Mouse (Mus musculus): Measurements from ENCODE around the gene Gm20795. TPM values are rescaled to one million over a fixed set of nuclear protein-coding genes. Genes with fewer than 3 reads are reported as not detected.
"Not testable (repeated sequence)": the region's sequence is repeated elsewhere in the genome, so short reads cannot be mapped to it uniquely, and the experiment has no call there.

Gm20795 gene
- not detected in 2 replicates for polyA plus RNA-seq (2012; rRNA removed)

DNA sequence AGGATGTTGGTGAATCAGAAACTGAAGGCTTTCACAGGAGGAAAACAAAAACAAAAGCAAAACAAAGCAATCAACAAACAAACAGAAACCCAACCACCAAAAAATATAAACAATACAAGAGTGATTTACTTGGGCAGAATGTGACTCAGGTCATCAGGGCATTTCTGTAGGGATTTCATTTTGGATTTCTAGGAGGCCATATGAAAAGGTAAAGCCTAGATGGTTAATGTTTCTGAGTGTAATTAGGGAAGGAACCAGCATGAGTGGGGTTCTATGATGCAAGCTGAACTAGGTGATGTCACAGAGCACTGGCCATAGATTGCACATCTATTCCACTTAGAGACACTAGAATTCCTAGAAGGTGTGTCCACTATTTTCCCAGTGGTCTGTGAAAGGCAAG, at the start of gene Gm20795:
Gm20795 (plus strand) TSS at position 301 of the 400 bp plus-strand sequence.
- H3K4me1 ChIP-seq (ENCODE audit: control insufficient read depth, insufficient read depth, low read length); DNase-seq; H3K4me3 ChIP-seq (replicated peaks; ENCODE audit: insufficient read depth, low read depth, low read length): not testable (repeated sequence)

DNA sequence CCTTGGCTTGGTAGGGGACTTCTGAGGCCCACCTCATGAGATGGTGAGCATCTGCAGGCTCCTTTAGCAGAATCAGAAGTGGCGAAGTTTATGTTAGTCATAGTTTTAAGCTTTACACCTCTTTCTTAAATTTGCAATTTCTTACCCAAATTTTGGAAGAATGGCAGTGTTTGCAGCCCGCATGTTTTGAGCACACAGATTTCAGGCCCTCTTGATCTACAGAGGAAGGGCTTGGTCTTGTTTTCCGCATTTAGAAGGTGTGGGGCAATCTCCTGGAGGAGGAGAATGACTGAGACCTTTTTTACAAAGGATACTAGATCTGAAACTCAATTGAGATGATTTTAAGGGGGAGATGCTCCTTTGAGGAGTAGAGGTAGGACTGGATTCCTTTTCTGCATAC, 29.0 kb upstream of the Gm20795 start, which contains the start of gene Gm21797:
Gm21797 (minus strand) TSS at position 101 of the 400 bp plus-strand sequence.
- H3K27me3 ChIP-seq (ENCODE audit: control insufficient read depth, insufficient read depth, low read length); H3K4me1 ChIP-seq (ENCODE audit: control insufficient read depth, insufficient read depth, low read length); DNase-seq; H3K27ac ChIP-seq (ENCODE audit: insufficient read depth, low read length); H3K4me3 ChIP-seq (replicated peaks; ENCODE audit: insufficient read depth, low read depth, low read length): not testable (repeated sequence)
- no CpG with 5 or more reads among the region's 3 CpGs for WGBS

More for the DNA sequence above, at the start of gene Gm20795:
- H3K27ac ChIP-seq (ENCODE audit: insufficient read depth, low read length); H3K27me3 ChIP-seq (ENCODE audit: control insufficient read depth, insufficient read depth, low read length): not testable (repeated sequence)

Other genes starting within 250 kb of the Gm20795 start
- gene Gm21852, start 152.9 kb upstream of the Gm20795 start, polyA plus RNA-seq (2012; rRNA removed): not detected in 2 replicates
- not detected in 2 replicates for gene Gm21797, start 29.1 kb upstream of the Gm20795 start, polyA plus RNA-seq (2012; rRNA removed)